Mouse (Mus musculus): ENCODE data around the gene Cpa4. TPM values are rescaled to one million over a fixed set of nuclear protein-coding genes. Genes with fewer than 3 reads are reported as not detected.

Gene Cpa4
- total and polyA plus RNA-seq, 3 experiments: not detected

DNA sequence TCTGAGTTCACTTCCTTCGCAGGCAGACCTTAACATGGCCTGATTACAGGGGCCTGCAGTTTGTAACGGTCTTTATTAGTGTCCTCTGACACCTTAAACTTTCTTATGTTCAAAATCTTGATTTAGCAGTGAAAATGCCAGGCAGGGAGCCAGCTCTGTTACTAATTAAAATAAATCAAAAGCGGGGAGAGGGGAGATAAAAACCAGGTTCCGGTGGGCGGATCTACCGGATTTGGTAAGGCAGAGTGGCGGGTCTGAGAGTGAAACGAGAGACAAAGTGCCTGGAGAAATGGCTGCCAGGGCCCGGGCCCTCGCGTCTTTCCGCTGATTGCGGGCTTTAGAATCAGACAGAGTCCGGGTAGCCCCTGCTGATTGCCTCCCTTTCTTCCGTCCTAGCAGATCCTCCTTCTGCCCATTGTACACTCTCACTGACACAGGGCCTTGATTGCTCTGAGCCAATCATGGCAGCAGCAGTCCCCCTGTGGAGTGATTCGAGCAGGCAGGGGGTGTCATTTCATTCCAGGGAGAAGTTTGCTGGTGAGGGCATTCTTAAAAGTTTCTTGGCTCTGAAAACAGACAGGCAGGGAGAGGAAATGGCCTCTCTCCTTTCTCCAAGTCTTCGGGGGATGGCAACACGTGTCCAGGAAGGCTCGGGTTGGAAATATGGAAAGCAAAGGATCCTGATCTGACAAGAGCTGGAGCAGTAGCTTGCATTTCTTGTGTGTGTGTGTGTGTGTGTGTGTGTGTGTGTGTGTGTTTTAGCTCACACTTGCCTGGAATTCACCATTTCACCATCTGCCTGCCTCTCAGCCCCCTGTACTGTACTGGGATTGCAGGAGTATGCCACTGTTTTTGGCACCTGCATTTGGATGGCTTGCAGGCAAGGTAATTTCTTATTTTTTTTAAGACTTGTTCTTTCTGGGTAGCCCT is 41.3 kb upstream of the Cpa4 start:
- H3K79me2 ChIP-seq (replicated peaks; ENCODE audit: control insufficient read depth, extremely low read depth, insufficient read depth, poor library complexity, severe bottlenecking): no peaks in the 10 kb centered on the region
- no peaks in the 10 kb centered on the region for H3K36me3 ChIP-seq (replicated peaks in 1 of 2; ENCODE audit: control insufficient read depth in 1 of 2, insufficient read depth in 1 of 2, low read length in 1 of 2)
- no peaks in the 10 kb centered on the region for H3K27me3 ChIP-seq (replicated peaks)
- in situ Hi-C loops (cut with MboI; ENCODE audit: low pct_ligation_motif_present, low pct_unique_long_range_greater_than_20kb, low sequenced_read_pairs) (loop anchor here (10.0 kb wide), 1 partner anchor 458 kb away; no protein-coding TSS in a partner anchor), dilution Hi-C loops (cut with MboI; ENCODE audit: extremely low pct_ligation_motif_present, extremely low pct_unique_long_range_greater_than_20kb, low sequenced_read_pairs) (no loop called here)
- DNase-seq (ENCODE audit: extremely low read depth): no peak
- TF ChIP-seq CHD2 (IDR thresholded peaks at IDR 0.05; ENCODE audit: low read length) (no peak), PAX5 (IDR thresholded peaks at IDR 0.05; ENCODE audit: low read length) (no peak), ZC3H11A (IDR thresholded peaks at IDR 0.05; ENCODE audit: low read depth, low read length) (no peak), SIN3A (IDR thresholded peaks at IDR 0.05; ENCODE audit: low read length) (no peak), JUND (conservative IDR thresholded peaks at IDR 0.05; ENCODE audit: low read depth, low read length) (no peak), IRF4 (IDR thresholded peaks at IDR 0.05; ENCODE audit: low read depth, low read length) (no peak), POLR2A (IDR thresholded peaks at IDR 0.05; ENCODE audit: low read depth, low read length) (no peak), USF1 (IDR thresholded peaks at IDR 0.05; ENCODE audit: low read depth, low read length) (no peak)
- no peak overlapping the region for H3K27ac ChIP-seq (ENCODE audit: insufficient read depth, low read depth)
- H3K4me3 ChIP-seq (replicated peaks in 1 of 3; ENCODE audit: low read depth in 2 of 3, low read length in 2 of 3, poor library complexity in 1 of 3): no peak overlapping the region
- H3K4me1 ChIP-seq (ENCODE audit: control insufficient read depth in 1 of 2, insufficient read depth in 2 of 2): no peaks in the 10 kb centered on the region
- no peak overlapping the region for H3K9ac ChIP-seq (ENCODE audit: insufficient read depth, low read depth)
- no peaks in the 10 kb centered on the region for H3K9me3 ChIP-seq (replicated peaks; ENCODE audit: low read length)
- no peak overlapping the region for H3K4me2 ChIP-seq (ENCODE audit: insufficient read depth, low read depth, poor library complexity, severe bottlenecking)

DNA sequence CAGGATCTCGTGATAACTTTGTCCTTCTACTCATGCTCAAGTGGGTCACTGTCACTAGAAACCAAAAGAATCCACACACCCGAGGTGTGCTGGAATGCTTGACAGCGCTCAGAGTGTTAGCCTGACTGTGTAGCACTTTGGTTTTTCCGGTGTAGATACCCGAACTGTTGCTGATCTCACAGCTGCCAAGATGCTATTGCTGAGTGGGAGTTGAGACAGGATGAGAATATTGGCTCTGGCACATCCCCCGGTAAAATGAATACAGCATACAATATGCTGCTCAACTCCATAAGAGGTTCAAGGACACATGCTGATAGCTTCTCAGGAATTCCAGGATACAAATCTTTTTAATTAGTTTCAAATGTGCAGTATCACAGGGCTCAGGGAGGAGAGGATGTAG is 39.4 kb upstream of the Cpa4 start:
- in situ Hi-C loops (cut with MboI; ENCODE audit: low pct_ligation_motif_present, low pct_unique_long_range_greater_than_20kb, low sequenced_read_pairs): loop anchor here (10.0 kb wide), 1 partner anchor 456 kb away; no protein-coding TSS in a partner anchor
- Histone ChIP-seq H3K9me3 (replicated peaks; ENCODE audit: low read length) (no peaks in the 10 kb centered on the region), H3K27me3 (replicated peaks) (no peaks in the 10 kb centered on the region), H3K4me1 (ENCODE audit: control insufficient read depth in 1 of 2, insufficient read depth in 2 of 2) (no peaks in the 10 kb centered on the region), H3K4me3 (replicated peaks in 1 of 3; ENCODE audit: low read depth in 2 of 3, low read length in 2 of 3, poor library complexity in 1 of 3) (no peak overlapping the region), H3K9ac (ENCODE audit: insufficient read depth, low read depth) (no peak overlapping the region), H3K36me3 (replicated peaks in 1 of 2; ENCODE audit: control insufficient read depth in 1 of 2, insufficient read depth in 1 of 2, low read length in 1 of 2) (no peaks in the 10 kb centered on the region), H3K79me2 (replicated peaks; ENCODE audit: control insufficient read depth, extremely low read depth, insufficient read depth, poor library complexity, severe bottlenecking) (no peaks in the 10 kb centered on the region), H3K4me2 (ENCODE audit: insufficient read depth, low read depth, poor library complexity, severe bottlenecking) (no peak overlapping the region), H3K27ac (ENCODE audit: insufficient read depth, low read depth) (no peak overlapping the region)
- TF ChIP-seq ZKSCAN1 (IDR thresholded peaks at IDR 0.05; ENCODE audit: borderline replicate concordance, low read depth, low read length) (no peak), RAD21 (IDR thresholded peaks at IDR 0.05; ENCODE audit: low read depth, low read length) (no peak), MAFK (IDR thresholded peaks at IDR 0.05; ENCODE audit: insufficient replicate concordance, low read length) (no peak), ZNF384 (IDR thresholded peaks at IDR 0.05; ENCODE audit: low read depth, low read length) (no peak), MAX (IDR thresholded peaks at IDR 0.05; ENCODE audit: low read length) (no peak), PAX5 (IDR thresholded peaks at IDR 0.05; ENCODE audit: low read length) (no peak), RCOR1 (conservative IDR thresholded peaks at IDR 0.05; ENCODE audit: low read depth, low read length) (no peak), POLR2AphosphoS2 (IDR thresholded peaks at IDR 0.05; ENCODE audit: low read depth, low read length) (no peak), ETS1 (conservative IDR thresholded peaks at IDR 0.05; ENCODE audit: low read depth, low read length) (no peak), POLR2A (IDR thresholded peaks at IDR 0.05; ENCODE audit: low read depth, low read length) (no peak), TBP (conservative IDR thresholded peaks at IDR 0.05; ENCODE audit: low read depth, low read length) (no peak), NELFE (IDR thresholded peaks at IDR 0.05; ENCODE audit: low read depth, low read length) (no peak), GABPA (IDR thresholded peaks at IDR 0.05; ENCODE audit: insufficient replicate concordance, low read depth, low read length) (no peak), JUND (conservative IDR thresholded peaks at IDR 0.05; ENCODE audit: low read depth, low read length) (no peak), TCF12 (IDR thresholded peaks at IDR 0.05; ENCODE audit: low read depth, low read length) (no peak), MAZ (IDR thresholded peaks at IDR 0.05; ENCODE audit: low read depth, low read length) (no peak), SMC3 (IDR thresholded peaks at IDR 0.05; ENCODE audit: low read depth, low read length) (no peak), ZC3H11A (IDR thresholded peaks at IDR 0.05; ENCODE audit: low read depth, low read length) (no peak)
- no peak for DNase-seq (ENCODE audit: extremely low read depth)
- dilution Hi-C loops (cut with MboI; ENCODE audit: extremely low pct_ligation_motif_present, extremely low pct_unique_long_range_greater_than_20kb, low sequenced_read_pairs): no loop called here
